Mouse (Mus musculus) heart, postnatal 0 days (tissue): ENCODE measurements around the gene Gpx3.

Experiments
- CTCF ChIP-seq: IDR thresholded peaks from 2 replicates; pipeline ENCODE4 v1.5.1; 2016; ENCODE audit warnings: antibody characterized with exemption, control low read depth, low read depth
- EP300 ChIP-seq: IDR thresholded peaks from 2 replicates; pipeline ENCODE4 v1.6.1; 2016; ENCODE audit warnings: antibody characterized with exemption, low read depth

DNA sequence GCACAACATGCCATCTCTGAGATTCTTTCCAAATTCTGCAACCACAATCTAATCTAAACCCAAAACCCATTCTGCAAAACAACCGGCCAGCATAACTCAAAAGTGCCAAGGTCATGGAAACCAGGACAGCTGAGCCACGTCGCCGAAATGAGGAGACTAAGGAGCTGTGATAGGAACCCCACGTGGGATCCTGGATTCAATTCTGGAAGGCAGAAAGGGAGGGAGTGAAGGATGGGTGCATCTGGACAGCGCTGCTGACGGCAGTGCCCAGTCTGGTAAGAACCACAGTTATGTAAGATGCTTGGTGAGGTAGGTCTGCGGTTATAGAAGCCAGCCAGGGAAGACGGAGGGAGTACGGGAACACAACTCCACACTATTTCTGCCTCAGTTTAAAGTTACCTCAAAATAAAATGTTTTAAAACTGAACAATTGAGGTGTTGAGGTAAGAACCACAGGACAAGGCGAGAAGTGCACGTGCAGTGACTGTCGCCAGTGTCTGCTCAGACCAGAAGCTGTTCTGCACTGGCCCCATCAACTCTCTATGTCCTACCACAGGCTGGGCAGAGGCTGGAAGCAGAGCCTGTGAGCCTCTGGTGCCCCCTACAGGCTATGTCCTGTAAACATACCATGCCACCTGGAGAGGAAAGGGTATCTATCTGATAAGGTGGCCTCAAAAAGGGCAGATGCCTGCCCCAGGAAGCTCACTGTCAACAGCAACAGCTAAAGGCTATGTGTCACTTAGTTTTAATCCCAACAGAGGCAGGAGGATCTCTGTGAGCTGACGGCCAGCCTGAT, 25.3 kb downstream of the Gpx3 start:
- TF ChIP-seq CTCF = peak; percentile 89
- no peak for TF ChIP-seq EP300
